In genomic region chr17:9428374-9428994, GRCm38 (mm10) we compare ENCODE assay signal across 8 mouse cellular contexts. TPM values are rescaled to one million over a fixed set of nuclear protein-coding genes. Genes with fewer than 3 reads are reported as not detected.
A peak's percentile ranks its signal among the peaks of the same experiment; 100 is the strongest.
DNase-seq lines count a peak whose midpoint lies in the region; ATAC-seq and TF ChIP-seq lines count a peak whose summit lies in the region.

No protein-coding gene starts in this region.

- no peaks in the 10 kb centered on the region for H3K36me3 ChIP-seq in neural tube, embryonic 11.5 days (ENCODE audit: control insufficient read depth, insufficient read depth, low read length)
- H3K36me3 ChIP-seq in heart, embryonic 10.5 days, result no peaks in the 10 kb centered on the region

- H3K9me3 ChIP-seq in neural tube, embryonic 11.5 days (ENCODE audit: control insufficient read depth, low read length), result no peaks in the 10 kb centered on the region
- no peaks in the 10 kb centered on the region for H3K9me3 ChIP-seq in heart, embryonic 10.5 days

- no peak overlapping the region for H3K4me2 ChIP-seq in neural tube, embryonic 11.5 days (ENCODE audit: low read depth)

- H3K4me3 ChIP-seq in cortical plate, adult 2 months (ENCODE audit: insufficient read depth, low read length), result no peak overlapping the region
- no peak overlapping the region for H3K4me3 ChIP-seq in neural tube, embryonic 11.5 days (ENCODE audit: low read depth, low read length)
- no peak overlapping the region for H3K4me3 ChIP-seq in heart, embryonic 10.5 days

- DNase-seq in cerebellum, adult 11 months, result peak; percentile 12
- peak; percentile 42 to 67 for DNase-seq in kidney, postnatal 4 days
- DNase-seq in neural tube, embryonic 11.5 days (ENCODE audit: low spot score), result peak; percentile 51
- no peak for DNase-seq in heart, embryonic 10.5 days (ENCODE audit: low spot score)
- no peak for DNase-seq in gastrocnemius, postnatal 36 days
- DNase-seq in lung, postnatal 25 days (ENCODE audit: low spot score), result no peak

- no peak for ATAC-seq in cerebellum, adult (ENCODE audit: insufficient number of reproducible peaks, low FRiP score, low TSS enrichment)
- ATAC-seq in neural tube, embryonic 11.5 days (ENCODE audit: insufficient read depth, low FRiP score, low TSS enrichment), result no peak

- no peak overlapping the region for H3K27ac ChIP-seq in cortical plate, adult 2 months (ENCODE audit: insufficient read depth, low read length)
- no peak overlapping the region for H3K27ac ChIP-seq in neural tube, embryonic 11.5 days (ENCODE audit: low read depth, low read length)
- H3K27ac ChIP-seq in heart, embryonic 10.5 days, result no peak overlapping the region

- no peak for TF ChIP-seq POLR2A in cortical plate, adult 2 months (IDR thresholded peaks at IDR 0.05; ENCODE audit: extremely low read depth, insufficient read depth, low read length)

- H3K4me1 ChIP-seq in cortical plate, adult 2 months (ENCODE audit: control insufficient read depth, insufficient read depth, low read length), result no peaks in the 10 kb centered on the region
- no peaks in the 10 kb centered on the region for H3K4me1 ChIP-seq in neural tube, embryonic 11.5 days (ENCODE audit: control insufficient read depth, insufficient read depth, low read length)
- H3K4me1 ChIP-seq in heart, embryonic 10.5 days, result no peaks in the 10 kb centered on the region

- intact Hi-C loops in gastrocnemius, postnatal 36 days (cut with DNase I), result no loop called here

- TF ChIP-seq CTCF in cortical plate, adult 2 months (IDR thresholded peaks at IDR 0.05; ENCODE audit: extremely low read depth, insufficient read depth, low read length), result peak; percentile 61

- no peak overlapping the region for H3K9ac ChIP-seq in neural tube, embryonic 11.5 days (ENCODE audit: low read length)

- 41% methylated on average over 7 of the region's 7 CpGs for WGBS in neural tube, embryonic 11.5 days
- 78% methylated on average over 7 of the region's 7 CpGs for WGBS in heart, embryonic 10.5 days

- no peaks in the 10 kb centered on the region for H3K27me3 ChIP-seq in neural tube, embryonic 11.5 days (ENCODE audit: control insufficient read depth, insufficient read depth, low read length)
- no peaks in the 10 kb centered on the region for H3K27me3 ChIP-seq in heart, embryonic 10.5 days (ENCODE audit: insufficient read depth, poor library complexity, severe bottlenecking)

RNA-seq across cellular contexts. Expression of gene Gm17728, which starts 6.6 kb away (rescaled TPM):
- polyA plus RNA-seq in cortical plate, adult 2 months (2012; rRNA removed), result not detected in 2 replicates
- not detected in 2 replicates for polyA plus RNA-seq in neural tube, embryonic 11.5 days (2014; fragmentation: Nextera tagmentation; extraction: Ambion mirVana)
- polyA plus RNA-seq in heart, embryonic 10.5 days (2016; fragmentation: Nextera tagmentation; extraction: Ambion mirVana), result not detected in 2 replicates
- total RNA-seq in gastrocnemius, postnatal 36 days (2021), result not detected

Comparison
In these comparisons a context has a peak if more than half of its experiments do, and no peak if none do; other contexts are left out.
1. DNase-seq: peak in cerebellum, adult 11 months (single experiment), kidney, postnatal 4 days (2 of 2) and neural tube, embryonic 11.5 days (single experiment); none in heart, embryonic 10.5 days (single experiment), gastrocnemius, postnatal 36 days (0 of 2) and lung, postnatal 25 days (single experiment).